Mouse (Mus musculus) heart, postnatal 36 days (tissue): ENCODE measurements around the gene Cyfip1. TPM values are rescaled to one million over a fixed set of nuclear protein-coding genes. Genes with fewer than 3 reads are reported as not detected.
"Not testable (repeated sequence)": the region's sequence is repeated elsewhere in the genome, so short reads cannot be mapped to it uniquely, and the experiment has no call there.

ENCODE experiments used
- DNase-seq, 2 experiments: peaks; one replicate each; pipeline ENCODE4 v3.0.0; 2021 to 2022
- intact Hi-C: fragments of 180-260 bp; cut with DNase I; formaldehyde crosslinking; loops from one replicate; pipeline ENCODE4 v1.15.1; 2025
- total RNA-seq, 2 experiments: library from RNA; stranded (reverse); gene quantifications; 2 replicates each; pipeline ENCODE4 v1.2.3; 2021

The Cyfip1 gene
- total RNA-seq, 2 experiments from 2014 or later: 39.0 to 42.1 TPM

GRCm38 (mm10) chr7:55859956-55860355, 18.4 kb downstream of the Cyfip1 start:
- DNase-seq: no peak
- intact Hi-C loops: no loop called here

- DNase-seq: no peak
- intact Hi-C loops: no loop called here
Measured at GRCm38 (mm10) chr7:55861175-55861574, 19.6 kb downstream of the Cyfip1 start.

- intact Hi-C loops: no loop called here
Measured at GRCm38 (mm10) chr7:55865044-55865443, 23.5 kb downstream of the Cyfip1 start.

GRCm38 (mm10) chr7:55865750-55866416, 24.3 kb downstream of the Cyfip1 start:
- DNase-seq: no peak
- intact Hi-C loops: no loop called here

More at GRCm38 (mm10) chr7:55865044-55865443, 23.5 kb downstream of the Cyfip1 start:
- DNase-seq: no peak

- intact Hi-C loops: no loop called here
- DNase-seq: no peak
Measured at GRCm38 (mm10) chr7:55868247-55868646, 26.7 kb downstream of the Cyfip1 start.

GRCm38 (mm10) chr7:55869220-55869619, 27.7 kb downstream of the Cyfip1 start:
- DNase-seq: no peak
- intact Hi-C loops: no loop called here

- DNase-seq: no peak
- intact Hi-C loops: no loop called here
Measured at GRCm38 (mm10) chr7:55870340-55871020, 28.9 kb downstream of the Cyfip1 start.

- no peak for DNase-seq
Measured at GRCm38 (mm10) chr7:55871476-55871875, 29.9 kb downstream of the Cyfip1 start.

GRCm38 (mm10) chr7:55874703-55875102, 33.2 kb downstream of the Cyfip1 start:
- DNase-seq: no peak
- intact Hi-C loops: loop anchor here (5.0 kb wide), 1 partner anchor 32 kb away; the partner anchor contains the start of gene Cyfip1

More at GRCm38 (mm10) chr7:55871476-55871875, 29.9 kb downstream of the Cyfip1 start:
- intact Hi-C loops: no loop called here

- intact Hi-C loops: loop anchor here (5.0 kb wide), 1 partner anchor 35 kb away; the partner anchor contains the start of gene Cyfip1
- peak; percentile 55 to 70 for DNase-seq
Measured at GRCm38 (mm10) chr7:55877721-55878120, 36.2 kb downstream of the Cyfip1 start.

GRCm38 (mm10) chr7:55880882-55881281, 39.3 kb downstream of the Cyfip1 start:
- no peak for DNase-seq
- intact Hi-C loops: no loop called here

- DNase-seq: no peak
- intact Hi-C loops: no loop called here
Measured at GRCm38 (mm10) chr7:55888603-55889002, 47.1 kb downstream of the Cyfip1 start.

- no peak for DNase-seq
- intact Hi-C loops: no loop called here
Measured at GRCm38 (mm10) chr7:55889996-55890395, 48.5 kb downstream of the Cyfip1 start.

- DNase-seq: no peak
- intact Hi-C loops: no loop called here
Measured at GRCm38 (mm10) chr7:55890731-55891130, 49.2 kb downstream of the Cyfip1 start.

- no peak for DNase-seq
- intact Hi-C loops: no loop called here
Measured at GRCm38 (mm10) chr7:55891797-55892196, 50.3 kb downstream of the Cyfip1 start.

- intact Hi-C loops: no loop called here
Measured at GRCm38 (mm10) chr7:55903766-55904165, 62.2 kb downstream of the Cyfip1 start.

GRCm38 (mm10) chr7:55905449-55905848, 63.9 kb downstream of the Cyfip1 start:
- intact Hi-C loops: no loop called here

More at GRCm38 (mm10) chr7:55903766-55904165, 62.2 kb downstream of the Cyfip1 start:
- DNase-seq: no peak

GRCm38 (mm10) chr7:55909519-55909918, 68.0 kb downstream of the Cyfip1 start:
- intact Hi-C loops: no loop called here
- DNase-seq: no peak

More at GRCm38 (mm10) chr7:55905449-55905848, 63.9 kb downstream of the Cyfip1 start:
- no peak for DNase-seq

GRCm38 (mm10) chr7:55910356-55910755, 68.8 kb downstream of the Cyfip1 start:
- intact Hi-C loops: no loop called here
- no peak for DNase-seq

GRCm38 (mm10) chr7:55911371-55911770, 69.8 kb downstream of the Cyfip1 start:
- intact Hi-C loops: no loop called here
- DNase-seq: peak in 1 of 2 experiments; percentile 17

- DNase-seq: no peak
- intact Hi-C loops: no loop called here
Measured at GRCm38 (mm10) chr7:55912118-55912517, 70.6 kb downstream of the Cyfip1 start.

GRCm38 (mm10) chr7:55918365-55918764, 76.8 kb downstream of the Cyfip1 start:
- intact Hi-C loops: loop anchor here (5.0 kb wide), 1 partner anchor 289 kb away; no protein-coding TSS in a partner anchor
- DNase-seq: not testable (repeated sequence)
